Comparison of ENCODE assay signal across 8 mouse cellular contexts in the genomic region with DNA sequence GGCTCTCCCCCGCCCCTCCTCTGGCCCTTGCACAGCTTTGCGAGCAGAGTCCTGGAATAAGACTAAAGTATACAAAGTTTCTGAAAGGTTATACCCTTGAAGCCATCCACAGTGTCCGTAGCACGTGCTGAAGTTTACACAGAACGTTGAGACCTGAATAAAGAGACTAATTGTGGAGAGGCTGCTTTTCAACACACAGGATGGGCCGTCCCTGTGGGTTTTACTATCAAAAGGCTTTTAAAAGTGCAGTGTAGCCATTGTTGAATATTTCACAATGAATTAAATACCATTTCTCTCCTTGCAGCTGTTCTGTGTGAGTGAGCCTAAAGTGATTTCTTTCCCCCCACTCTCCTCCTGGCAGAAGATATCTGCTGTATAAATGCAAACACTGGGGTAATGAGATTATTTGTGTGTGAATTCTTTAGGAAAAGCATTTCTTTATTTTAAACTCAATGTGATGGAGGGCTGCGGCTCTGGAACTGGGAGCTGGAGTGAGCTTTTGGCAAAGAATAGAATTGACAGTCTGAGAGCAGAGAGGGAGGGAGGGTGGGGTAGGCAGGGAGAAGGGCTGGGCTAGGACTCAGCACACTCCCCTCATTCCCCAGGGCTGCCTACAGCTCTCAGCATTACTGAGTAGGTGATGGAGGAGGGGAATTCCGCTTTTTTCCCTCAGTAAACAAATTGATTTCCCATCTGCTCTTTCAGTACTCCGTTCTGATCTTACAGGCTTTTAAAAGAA. TPM values are rescaled to one million over a fixed set of nuclear protein-coding genes. Genes with fewer than 3 reads are reported as not detected.
A peak's percentile ranks its signal among the peaks of the same experiment; 100 is the strongest.
DNase-seq lines count a peak whose midpoint lies in the region; ATAC-seq and TF ChIP-seq lines count a peak whose summit lies in the region.

No protein-coding gene starts in this region.

- no peak for DNase-seq in liver, embryonic 11.5 days (ENCODE audit: low spot score)
- no peak for DNase-seq in liver, postnatal 0 days
- DNase-seq in hindbrain, embryonic 14.5 days (ENCODE audit: low spot score) = no peak
- DNase-seq in cerebellum, adult 18-20 months = no peak
- no peak for DNase-seq in thymus, postnatal 4 days
- no peak for DNase-seq in ovary, postnatal 10 days (ENCODE audit: low spot score)

- H3K9me3 ChIP-seq in liver, embryonic 11.5 days (ENCODE audit: control insufficient read depth, low read length) = no peaks in the 10 kb centered on the region
- H3K9me3 ChIP-seq in liver, postnatal 0 days (ENCODE audit: low read length) = no peaks in the 10 kb centered on the region
- no peaks in the 10 kb centered on the region for H3K9me3 ChIP-seq in embryonic facial prominence, embryonic 13.5 days
- no peaks in the 10 kb centered on the region for H3K9me3 ChIP-seq in hindbrain, embryonic 14.5 days (ENCODE audit: control insufficient read depth, low read length)
- H3K9me3 ChIP-seq in neural tube, embryonic 14.5 days (ENCODE audit: control insufficient read depth, low read length) = no peaks in the 10 kb centered on the region

- H3K27ac ChIP-seq in liver, embryonic 11.5 days (ENCODE audit: low read depth, low read length) = peak overlapping the region; percentile 13; the same call in 1 of the 2 replicates
- H3K27ac ChIP-seq in liver, postnatal 0 days (ENCODE audit: low read depth) = no peak overlapping the region
- peak overlapping the region; percentile 68 for H3K27ac ChIP-seq in embryonic facial prominence, embryonic 13.5 days
- H3K27ac ChIP-seq in hindbrain, embryonic 14.5 days = no peak overlapping the region
- H3K27ac ChIP-seq in neural tube, embryonic 14.5 days (ENCODE audit: low read depth, low read length) = no peak overlapping the region

- H3K4me1 ChIP-seq in liver, embryonic 11.5 days (replicated peaks; ENCODE audit: control insufficient read depth, insufficient read depth, low read length) = peaks cover 18% of the 10 kb centered on the region; the same call in 1 of the 2 replicates
- peaks cover 15% of the 10 kb centered on the region for H3K4me1 ChIP-seq in liver, postnatal 0 days (ENCODE audit: insufficient read depth)
- H3K4me1 ChIP-seq in embryonic facial prominence, embryonic 13.5 days = peaks cover 53% of the 10 kb centered on the region
- peaks cover 24% of the 10 kb centered on the region for H3K4me1 ChIP-seq in hindbrain, embryonic 14.5 days (replicated peaks; ENCODE audit: control insufficient read depth, insufficient read depth, low read length)
- H3K4me1 ChIP-seq in neural tube, embryonic 14.5 days (ENCODE audit: control insufficient read depth, insufficient read depth, low read length) = peaks cover 9% of the 10 kb centered on the region; the same call in 1 of the 2 replicates

- H3K9ac ChIP-seq in liver, embryonic 11.5 days (ENCODE audit: low read depth, low read length) = no peak overlapping the region
- H3K9ac ChIP-seq in liver, postnatal 0 days (replicated peaks) = no peak overlapping the region
- H3K9ac ChIP-seq in embryonic facial prominence, embryonic 13.5 days = peak overlapping the region; percentile 51
- no peak overlapping the region for H3K9ac ChIP-seq in hindbrain, embryonic 14.5 days
- no peak overlapping the region for H3K9ac ChIP-seq in neural tube, embryonic 14.5 days (replicated peaks; ENCODE audit: low read depth, low read length)

- H3K4me3 ChIP-seq in liver, embryonic 11.5 days (ENCODE audit: low read depth, low read length) = no peak overlapping the region
- no peak overlapping the region for H3K4me3 ChIP-seq in liver, postnatal 0 days (ENCODE audit: low read depth, low read length)
- no peak overlapping the region for H3K4me3 ChIP-seq in embryonic facial prominence, embryonic 13.5 days
- H3K4me3 ChIP-seq in hindbrain, embryonic 14.5 days (replicated peaks; ENCODE audit: low read length) = no peak overlapping the region
- H3K4me3 ChIP-seq in neural tube, embryonic 14.5 days (ENCODE audit: low read depth, low read length) = no peak overlapping the region

- peaks cover 22% of the 10 kb centered on the region for H3K27me3 ChIP-seq in liver, embryonic 11.5 days (replicated peaks; ENCODE audit: control insufficient read depth, insufficient read depth, low read length)
- no peaks in the 10 kb centered on the region for H3K27me3 ChIP-seq in liver, postnatal 0 days (ENCODE audit: insufficient read depth, low read length)
- peaks cover 8% of the 10 kb centered on the region; the same call in 1 of the 2 replicates for H3K27me3 ChIP-seq in embryonic facial prominence, embryonic 13.5 days
- H3K27me3 ChIP-seq in hindbrain, embryonic 14.5 days (ENCODE audit: control insufficient read depth, insufficient read depth, low read length) = peaks cover 88% of the 10 kb centered on the region
- H3K27me3 ChIP-seq in neural tube, embryonic 14.5 days (ENCODE audit: control insufficient read depth, insufficient read depth, low read length) = peaks cover 30% of the 10 kb centered on the region

- TF ChIP-seq EP300 in liver, postnatal 0 days (IDR thresholded peaks at IDR 0.05; ENCODE audit: low read depth) = no peak

- ATAC-seq in liver, embryonic 11.5 days (replicated peaks; ENCODE audit: low FRiP score) = no peak
- no peak for ATAC-seq in liver, postnatal 0 days
- ATAC-seq in embryonic facial prominence, embryonic 13.5 days (ENCODE audit: insufficient number of reproducible peaks, insufficient read depth, low FRiP score, low TSS enrichment, low read depth) = no peak
- peak; percentile 82; the same call in 1 of the 2 replicates for ATAC-seq in hindbrain, embryonic 14.5 days (ENCODE audit: low FRiP score)
- ATAC-seq in neural tube, embryonic 14.5 days (ENCODE audit: low read depth) = peak; percentile 79; the same call in 1 of the 2 replicates

- no peak overlapping the region for H3K4me2 ChIP-seq in liver, embryonic 11.5 days
- H3K4me2 ChIP-seq in liver, postnatal 0 days (ENCODE audit: low read depth, low read length) = no peak overlapping the region
- peak overlapping the region; percentile 24 for H3K4me2 ChIP-seq in embryonic facial prominence, embryonic 13.5 days
- no peak overlapping the region for H3K4me2 ChIP-seq in hindbrain, embryonic 14.5 days (replicated peaks)
- no peak overlapping the region for H3K4me2 ChIP-seq in neural tube, embryonic 14.5 days (ENCODE audit: low read depth, low read length)

- H3K36me3 ChIP-seq in liver, embryonic 11.5 days (ENCODE audit: control insufficient read depth, insufficient read depth, low read length) = no peaks in the 10 kb centered on the region
- no peaks in the 10 kb centered on the region for H3K36me3 ChIP-seq in liver, postnatal 0 days (replicated peaks; ENCODE audit: insufficient read depth, low read length)
- no peaks in the 10 kb centered on the region for H3K36me3 ChIP-seq in embryonic facial prominence, embryonic 13.5 days
- no peaks in the 10 kb centered on the region for H3K36me3 ChIP-seq in hindbrain, embryonic 14.5 days (replicated peaks; ENCODE audit: control insufficient read depth, insufficient read depth)
- H3K36me3 ChIP-seq in neural tube, embryonic 14.5 days (ENCODE audit: control insufficient read depth, insufficient read depth, low read length) = no peaks in the 10 kb centered on the region

- TF ChIP-seq CTCF in liver, postnatal 0 days (IDR thresholded peaks at IDR 0.05; ENCODE audit: low read depth) = no peak

- 34% methylated on average over 9 of the region's 9 CpGs for WGBS in liver, embryonic 11.5 days
- 34% methylated on average over 9 of the region's 9 CpGs for WGBS in liver, postnatal 0 days (ENCODE audit: insufficient replicate concordance)
- WGBS in embryonic facial prominence, embryonic 13.5 days = 8% methylated on average over 9 of the region's 9 CpGs
- WGBS in hindbrain, embryonic 14.5 days = 4% methylated on average over 9 of the region's 9 CpGs
- 6% methylated on average over 9 of the region's 9 CpGs for WGBS in neural tube, embryonic 14.5 days

RNA-seq across cellular contexts. Expression of a gene that starts 39.8 kb away (rescaled TPM):
- 31.4 and 35.8 TPM in 2 replicates for polyA plus RNA-seq in liver, embryonic 11.5 days (2014; fragmentation: Nextera tagmentation; extraction: Ambion mirVana)
- 14.6 and 18.1 TPM in 2 replicates for polyA plus RNA-seq in liver, postnatal 0 days (2015; fragmentation: Nextera tagmentation; extraction: Ambion mirVana)
- 40.8 and 46.3 TPM in 2 replicates for polyA plus RNA-seq in embryonic facial prominence, embryonic 13.5 days (2015; fragmentation: Nextera tagmentation; extraction: Ambion mirVana)
- 19.1 and 20.9 TPM in 2 replicates for polyA plus RNA-seq in hindbrain, embryonic 14.5 days (2014; fragmentation: Nextera tagmentation; extraction: Ambion mirVana)
- polyA plus RNA-seq in neural tube, embryonic 14.5 days (2014; fragmentation: Nextera tagmentation; extraction: Ambion mirVana) = 11.6 and 23.7 TPM in 2 replicates

Comparison
In these comparisons a context has a peak if more than half of its experiments do, and no peak if none do; other contexts are left out.
1. H3K27ac ChIP-seq: peak in liver, embryonic 11.5 days (single experiment) and embryonic facial prominence, embryonic 13.5 days (single experiment); none in liver, postnatal 0 days (single experiment), hindbrain, embryonic 14.5 days (single experiment) and neural tube, embryonic 14.5 days (single experiment).
2. ATAC-seq: peak in hindbrain, embryonic 14.5 days (single experiment) and neural tube, embryonic 14.5 days (single experiment); none in liver, embryonic 11.5 days (single experiment), liver, postnatal 0 days (single experiment) and embryonic facial prominence, embryonic 13.5 days (single experiment).